Mouse (Mus musculus): ENCODE results near the gene Lrrc49.

DNA sequence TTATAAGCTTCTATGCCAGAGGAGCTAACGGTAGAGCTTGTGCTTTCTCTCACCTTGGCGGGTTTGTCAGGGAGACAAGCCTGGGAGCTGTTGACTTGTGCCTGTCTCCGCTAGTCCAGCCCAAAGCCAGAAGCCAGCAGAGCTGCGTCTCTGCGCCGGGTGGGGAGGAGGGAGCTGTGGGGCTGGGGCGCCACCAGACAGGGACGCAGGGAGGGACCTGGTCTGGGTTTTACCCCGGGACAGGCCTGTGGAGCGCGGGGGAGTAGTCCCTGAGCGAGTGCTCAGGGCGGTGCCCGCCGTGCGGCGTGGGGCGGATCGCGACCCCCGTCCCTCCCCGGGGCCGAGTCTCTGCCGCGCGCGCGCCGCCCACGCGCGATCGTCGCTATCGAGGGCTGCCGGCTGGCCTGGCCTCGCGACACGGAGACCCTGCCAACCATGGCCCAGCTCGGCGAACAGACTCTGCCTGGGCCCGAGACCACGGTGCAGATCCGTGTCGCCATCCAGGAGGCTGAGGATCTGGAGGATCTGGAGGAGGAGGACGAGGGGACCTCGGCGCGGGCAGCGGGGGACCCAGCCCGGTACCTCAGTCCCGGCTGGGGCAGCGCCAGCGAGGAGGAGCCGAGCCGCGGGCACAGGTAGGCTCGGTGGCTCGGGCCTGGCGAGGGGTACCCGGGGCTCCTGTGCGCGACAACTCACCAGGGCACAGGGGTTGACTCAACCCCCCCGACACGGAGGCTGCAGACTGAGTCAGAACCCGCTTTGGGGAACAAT, 25.0 kb upstream of the Lrrc49 start, which contains the start of gene Larp6:
- TF ChIP-seq CTCF (IDR thresholded peaks at IDR 0.05; ENCODE audit: low read depth), result no peak
- TF ChIP-seq EP300 (IDR thresholded peaks at IDR 0.05; ENCODE audit: low read depth), result no peak
